Mouse (Mus musculus): ENCODE measurements around the gene Utp4. TPM values are rescaled to one million over a fixed set of nuclear protein-coding genes. Genes with fewer than 3 reads are reported as not detected.

Gene Utp4
- polyA plus RNA-seq (2012; rRNA removed) (23.4 and 27.3 TPM in 2 replicates), polyA plus RNA-seq (2014; fragmentation: Nextera tagmentation; extraction: Ambion mirVana) (35.1 and 35.3 TPM in 2 replicates)

DNA sequence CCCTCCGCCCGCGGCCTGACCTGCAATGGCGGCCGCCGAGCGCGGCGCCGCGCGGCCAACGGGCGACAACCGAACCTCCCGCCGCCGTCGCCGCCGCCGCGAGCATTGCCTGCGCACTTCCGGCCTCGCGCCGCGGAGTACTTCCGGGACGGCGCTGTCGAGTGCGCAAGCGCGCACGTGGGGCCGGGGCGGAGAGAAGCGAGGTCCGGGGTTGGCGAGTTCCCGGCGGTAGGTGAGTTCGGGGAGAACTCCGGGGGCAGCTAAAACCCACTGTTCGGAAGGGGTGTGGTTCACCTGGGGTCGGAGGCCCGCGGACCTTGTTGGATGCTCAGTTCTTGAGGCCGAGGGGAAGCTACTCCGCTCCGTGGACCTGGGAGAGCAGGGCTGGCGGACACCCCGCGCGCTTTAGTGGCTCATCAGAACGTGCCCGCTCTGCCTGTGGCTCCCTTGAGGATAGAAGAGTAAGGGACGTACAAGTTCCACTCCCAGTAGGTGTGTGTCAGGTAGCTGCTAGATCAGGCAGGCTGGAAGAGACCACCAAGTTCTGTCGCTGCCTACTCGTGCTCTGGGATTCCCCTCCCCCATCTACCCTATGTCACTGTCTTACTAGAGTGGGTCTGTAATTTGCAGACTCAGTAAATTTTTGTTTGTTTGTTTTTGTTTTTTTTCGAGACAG lies at the start of gene Utp4:
Gene Utp4 (plus strand): TSS at position 156 of the 676 bp plus-strand sequence.
- under 1% methylated on average over 63 of the region's 63 CpGs for WGBS (ENCODE audit: insufficient replicate concordance)
- no peaks in the 10 kb centered on the region for H3K9me3 ChIP-seq (ENCODE audit: control insufficient read depth, low read length)
- peak within 1 kb of the TSS; percentile 71 to 92 for H3K4me3 ChIP-seq (ENCODE audit: insufficient read depth in 1 of 2, low read depth in 2 of 2, low read length in 2 of 2)
- ATAC-seq (ENCODE audit: insufficient read depth) (peak; percentile 94), DNase-seq (ENCODE audit: low read depth in 3 of 3, low spot score in 3 of 3) (peak; percentile 69 to 74 (median 73))
- peak within 1 kb of the TSS; percentile 87 for H3K4me2 ChIP-seq (ENCODE audit: low read depth)
- peaks cover 7 to 8% of the 10 kb centered on the region in 2 experiments for H3K4me1 ChIP-seq (replicated peaks; ENCODE audit: control insufficient read depth in 2 of 2, insufficient read depth in 2 of 2, low read length in 1 of 2)
- peak within 1 kb of the TSS; percentile 84 for H3K9ac ChIP-seq (replicated peaks)
- peak within 1 kb of the TSS; percentile 12 for H3K27ac ChIP-seq
- no peaks in the 10 kb centered on the region for H3K27me3 ChIP-seq (ENCODE audit: control insufficient read depth, insufficient read depth, low read length)
- peaks cover 25% of the 10 kb centered on the region for H3K36me3 ChIP-seq (replicated peaks; ENCODE audit: control insufficient read depth, insufficient read depth, low read depth)
- no peak for TF ChIP-seq EP300 (IDR thresholded peaks at IDR 0.05; ENCODE audit: low read depth)
- no peak for TF ChIP-seq CTCF (IDR thresholded peaks at IDR 0.05; ENCODE audit: low read depth)

DNA sequence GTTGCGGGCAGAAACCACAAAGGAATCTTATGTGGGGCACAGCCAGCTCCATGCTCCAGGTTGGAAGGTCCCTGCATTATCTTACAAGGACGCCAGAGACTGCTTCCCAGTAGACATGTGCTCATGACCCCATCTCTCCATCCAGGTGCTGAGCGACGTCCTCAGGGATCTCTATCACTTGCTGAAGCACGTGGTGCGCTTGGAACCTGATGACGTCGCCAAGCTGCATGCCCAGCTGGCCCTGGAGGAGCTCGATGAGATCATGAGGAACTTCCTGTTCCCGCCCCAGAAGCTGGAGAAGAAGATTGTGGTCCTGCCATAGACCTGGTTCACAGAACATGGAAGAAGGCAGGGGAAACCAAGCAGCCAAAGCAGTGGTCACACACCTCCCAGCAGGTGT lies 43.4 kb upstream of the Utp4 start:
- H3K4me1 ChIP-seq (replicated peaks; ENCODE audit: control insufficient read depth in 2 of 2, insufficient read depth in 2 of 2, low read length in 1 of 2): no peaks in the 10 kb centered on the region
- no peaks in the 10 kb centered on the region for H3K27me3 ChIP-seq (ENCODE audit: control insufficient read depth, insufficient read depth, low read length)
- H3K4me3 ChIP-seq (ENCODE audit: insufficient read depth in 1 of 2, low read depth in 2 of 2, low read length in 2 of 2): no peak overlapping the region
- no peak overlapping the region for H3K9ac ChIP-seq (replicated peaks)
- TF ChIP-seq EP300 (IDR thresholded peaks at IDR 0.05; ENCODE audit: low read depth): no peak
- no peak for TF ChIP-seq CTCF (IDR thresholded peaks at IDR 0.05; ENCODE audit: low read depth)
- H3K27ac ChIP-seq: no peak overlapping the region
- H3K4me2 ChIP-seq (ENCODE audit: low read depth): no peak overlapping the region
- no peaks in the 10 kb centered on the region for H3K36me3 ChIP-seq (replicated peaks; ENCODE audit: control insufficient read depth, insufficient read depth, low read depth)
- ATAC-seq (ENCODE audit: insufficient read depth) (no peak), DNase-seq (ENCODE audit: low read depth in 3 of 3, low spot score in 3 of 3) (no peak)
- 60% methylated on average over 10 of the region's 10 CpGs for WGBS (ENCODE audit: insufficient replicate concordance)
- no peaks in the 10 kb centered on the region for H3K9me3 ChIP-seq (ENCODE audit: control insufficient read depth, low read length)

DNA sequence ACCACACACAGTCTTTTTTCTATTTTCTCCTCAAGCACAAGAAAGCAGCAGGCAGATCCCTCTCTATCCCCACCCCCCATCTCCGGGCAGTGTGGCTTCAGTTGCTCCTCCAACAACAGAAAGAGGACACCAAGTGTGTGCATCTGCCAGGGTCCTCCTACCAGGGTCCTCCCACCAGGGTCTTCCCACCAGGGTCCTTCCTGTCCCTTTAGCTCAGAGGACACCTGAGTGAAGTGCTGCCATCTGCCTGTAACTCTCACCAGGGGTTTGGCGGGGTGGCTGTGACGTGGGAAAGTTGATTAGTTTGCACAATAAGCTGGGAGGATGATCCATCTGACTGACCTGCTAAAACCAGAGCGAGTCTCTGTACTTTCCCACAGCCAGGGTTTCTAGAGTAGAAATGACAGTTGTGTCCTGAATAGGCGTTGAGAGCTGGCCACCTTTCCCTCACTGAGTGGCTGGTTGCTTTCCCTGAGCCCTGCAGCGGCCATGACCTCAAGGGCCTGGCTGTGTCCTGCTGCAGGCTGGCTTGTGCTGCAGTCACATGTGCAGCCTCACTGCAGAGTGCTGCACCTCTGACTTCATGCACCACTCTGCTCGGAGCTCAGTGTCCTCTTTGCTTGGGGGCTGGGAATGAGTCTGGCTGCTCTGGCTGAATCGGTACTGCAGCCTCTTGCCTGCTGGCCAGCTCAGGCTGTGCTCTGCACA lies 38.7 kb upstream of the Utp4 start:
- Histone ChIP-seq H3K9ac (replicated peaks) (no peak overlapping the region), H3K27ac (no peak overlapping the region), H3K9me3 (ENCODE audit: control insufficient read depth, low read length) (no peaks in the 10 kb centered on the region), H3K4me3 (ENCODE audit: insufficient read depth in 1 of 2, low read depth in 2 of 2, low read length in 2 of 2) (no peak overlapping the region), H3K4me1 (replicated peaks; ENCODE audit: control insufficient read depth in 2 of 2, insufficient read depth in 2 of 2, low read length in 1 of 2) (no peaks in the 10 kb centered on the region), H3K27me3 (ENCODE audit: control insufficient read depth, insufficient read depth, low read length) (no peaks in the 10 kb centered on the region), H3K4me2 (ENCODE audit: low read depth) (no peak overlapping the region), H3K36me3 (replicated peaks; ENCODE audit: control insufficient read depth, insufficient read depth, low read depth) (no peaks in the 10 kb centered on the region)
- ATAC-seq (ENCODE audit: insufficient read depth): no peak; the same call in 1 of the 2 replicates
- no peak for TF ChIP-seq EP300 (IDR thresholded peaks at IDR 0.05; ENCODE audit: low read depth)
- 0 out of 2 replicates have a peak, but pooled peaks have one; percentile 25 for TF ChIP-seq CTCF (IDR thresholded peaks at IDR 0.05; ENCODE audit: low read depth)
- 47% methylated on average over 8 of the region's 8 CpGs for WGBS (ENCODE audit: insufficient replicate concordance)
- no peak for DNase-seq (ENCODE audit: low read depth in 3 of 3, low spot score in 3 of 3)

DNA sequence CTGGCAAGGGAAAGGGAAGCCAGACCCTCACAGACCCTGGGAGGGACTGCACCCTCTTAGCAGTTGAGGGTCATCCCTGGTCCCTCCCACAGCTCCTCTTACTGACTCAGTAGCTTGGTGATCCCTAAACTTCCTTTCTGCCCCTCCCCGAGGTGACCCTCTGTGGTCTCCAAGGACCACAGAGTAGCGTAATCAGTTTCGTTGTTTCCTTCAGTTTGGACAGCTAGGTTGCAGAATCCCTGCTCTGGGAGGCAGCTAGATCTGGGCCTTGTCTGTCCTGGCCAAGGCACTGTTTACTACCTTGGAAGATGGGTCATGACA lies 38.2 kb upstream of the Utp4 start:
- no peak overlapping the region for H3K27ac ChIP-seq
- DNase-seq (ENCODE audit: low read depth in 3 of 3, low spot score in 3 of 3) (no peak), ATAC-seq (ENCODE audit: insufficient read depth) (no peak)
- no peak overlapping the region for H3K4me3 ChIP-seq (ENCODE audit: insufficient read depth in 1 of 2, low read depth in 2 of 2, low read length in 2 of 2)
- H3K4me1 ChIP-seq (replicated peaks; ENCODE audit: control insufficient read depth in 2 of 2, insufficient read depth in 2 of 2, low read length in 1 of 2): no peaks in the 10 kb centered on the region
- TF ChIP-seq EP300 (IDR thresholded peaks at IDR 0.05; ENCODE audit: low read depth) (no peak), CTCF (IDR thresholded peaks at IDR 0.05; ENCODE audit: low read depth) (no peak)
- no peak overlapping the region for H3K4me2 ChIP-seq (ENCODE audit: low read depth)
- 40% methylated on average over 3 of the region's 3 CpGs for WGBS (ENCODE audit: insufficient replicate concordance)
- H3K36me3 ChIP-seq (replicated peaks; ENCODE audit: control insufficient read depth, insufficient read depth, low read depth): no peaks in the 10 kb centered on the region
- no peaks in the 10 kb centered on the region for H3K27me3 ChIP-seq (ENCODE audit: control insufficient read depth, insufficient read depth, low read length)
- H3K9ac ChIP-seq (replicated peaks): no peak overlapping the region
- H3K9me3 ChIP-seq (ENCODE audit: control insufficient read depth, low read length): no peaks in the 10 kb centered on the region

DNA sequence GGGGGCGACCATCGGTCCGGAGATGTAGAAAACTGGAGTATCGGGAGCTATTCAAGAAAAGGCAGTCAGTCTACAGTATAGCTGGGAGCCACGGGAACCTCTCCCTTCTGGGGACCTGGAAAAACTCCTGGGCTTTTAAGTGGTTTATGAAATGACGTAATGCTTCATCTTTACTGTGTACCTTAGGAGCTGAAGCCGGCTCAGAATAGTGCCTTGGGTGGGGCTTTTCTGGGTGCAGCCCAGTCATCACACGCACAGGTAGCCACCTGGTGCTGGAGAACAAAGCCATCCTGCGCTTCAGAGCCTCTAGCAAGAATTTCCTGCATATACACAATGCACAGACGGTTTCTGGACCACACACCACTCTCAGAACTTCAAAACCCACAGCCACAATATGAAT lies 30.6 kb upstream of the Utp4 start:
- H3K9me3 ChIP-seq (ENCODE audit: control insufficient read depth, low read length): no peaks in the 10 kb centered on the region
- no peak for DNase-seq (ENCODE audit: low read depth in 3 of 3, low spot score in 3 of 3)
- H3K27ac ChIP-seq: no peak overlapping the region
- no peaks in the 10 kb centered on the region for H3K4me1 ChIP-seq (replicated peaks; ENCODE audit: control insufficient read depth in 2 of 2, insufficient read depth in 2 of 2, low read length in 1 of 2)
- H3K4me3 ChIP-seq (ENCODE audit: insufficient read depth in 1 of 2, low read depth in 2 of 2, low read length in 2 of 2): no peak overlapping the region
- no peaks in the 10 kb centered on the region; the same call in 1 of the 2 replicates for H3K27me3 ChIP-seq (ENCODE audit: control insufficient read depth, insufficient read depth, low read length)
- H3K36me3 ChIP-seq (replicated peaks; ENCODE audit: control insufficient read depth, insufficient read depth, low read depth): no peaks in the 10 kb centered on the region
- TF ChIP-seq CTCF (IDR thresholded peaks at IDR 0.05; ENCODE audit: low read depth): no peak
- no peak for TF ChIP-seq EP300 (IDR thresholded peaks at IDR 0.05; ENCODE audit: low read depth)
- WGBS (ENCODE audit: insufficient replicate concordance): 70% methylated on average over 10 of the region's 10 CpGs
- no peak overlapping the region for H3K9ac ChIP-seq (replicated peaks)
- no peak overlapping the region for H3K4me2 ChIP-seq (ENCODE audit: low read depth)
- ATAC-seq (ENCODE audit: insufficient read depth): no peak
